Mouse (Mus musculus) ovary, adult 2 months (tissue): ENCODE results near the gene Arhgap36. TPM values are rescaled to one million over a fixed set of nuclear protein-coding genes. Genes with fewer than 3 reads are reported as not detected.

Experiments
- polyA plus RNA-seq: library from polyadenylated mRNA; depleted of rRNA; stranded (reverse); fragments of >200 nt; gene quantifications from 2 replicates; pipeline ENCODE4 v1.2.3, GENCODE M21; 2012; rRNA removed

Arhgap36 gene
- 0.37 and 0.50 TPM in 2 replicates for polyA plus RNA-seq

GRCm38 (mm10) chrX:49463442-49463970, at the start of gene Arhgap36:
Gene Arhgap36, plus strand, starts transcription at chrX:49463945.

Other genes with a start within 250 kb of the Arhgap36 start
- 2.0 and 4.6 TPM in 2 replicates for gene Enox2, start 175.7 kb upstream of the Arhgap36 start, polyA plus RNA-seq
- gene Olfr1320, start 208.4 kb downstream of the Arhgap36 start, polyA plus RNA-seq: not detected in 2 replicates